Mouse (Mus musculus) c-Kit-positive CD71-positive TER-119-positive erythroid progenitor cells, embryonic 14.5 days (primary cell): ENCODE data around the gene Usp21.
"Not testable (repeated sequence)": the region's sequence is repeated elsewhere in the genome, so short reads cannot be mapped to it uniquely, and the experiment has no call there.

ENCODE experiments used
- DNase-seq: peaks from one replicate; pipeline ENCODE4 v3.0.0-alpha.2; 2013; ENCODE audit warnings: low spot score

Gene Usp21

DNA sequence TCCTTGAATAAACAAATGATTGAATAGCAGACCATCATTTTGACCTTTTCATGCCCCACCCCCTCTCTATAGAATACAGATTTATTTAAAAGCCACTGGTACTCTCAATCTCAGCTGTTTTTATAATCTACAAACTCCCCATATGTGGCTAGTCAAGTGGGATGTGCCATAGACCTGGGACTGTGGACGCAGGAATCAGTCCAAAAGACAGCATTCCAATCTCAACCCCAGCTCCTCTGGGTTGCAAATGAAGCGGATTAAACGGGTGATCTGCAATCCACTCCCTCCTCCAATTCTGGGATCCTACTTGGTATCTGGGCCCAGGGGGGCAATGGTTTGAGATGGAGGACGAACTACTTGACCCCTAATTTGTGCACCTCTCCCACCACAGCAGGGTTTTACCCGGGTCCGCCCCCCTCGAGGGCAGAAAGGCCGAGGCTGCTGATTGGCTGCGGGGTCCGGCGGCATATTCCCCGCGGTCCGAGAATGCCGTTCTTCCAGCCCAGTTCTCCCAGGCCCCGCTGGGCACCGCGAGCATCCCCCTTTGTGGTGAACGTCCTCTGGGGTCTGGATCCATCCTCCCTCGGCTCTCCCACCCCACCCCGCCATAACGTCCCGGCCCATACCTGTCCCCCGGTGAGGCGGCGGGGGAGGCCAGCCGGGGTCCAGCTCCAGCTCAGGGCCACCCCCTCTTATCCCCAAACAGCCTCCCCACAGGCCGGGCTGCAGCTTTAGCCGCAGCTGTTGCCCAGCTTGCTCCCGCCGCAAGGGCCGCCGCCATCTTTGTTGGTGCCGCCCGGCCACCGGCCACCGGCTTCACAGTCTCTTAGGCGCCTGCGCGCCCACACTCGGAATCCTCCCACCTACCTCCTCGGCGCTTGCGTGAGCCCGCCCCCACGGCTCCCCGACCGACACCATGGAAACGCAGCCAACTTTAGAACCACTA, at the start of gene Usp21:
TSS of gene Usp21 (minus strand) at position 856 of the 946 bp plus-strand sequence.
- peak; percentile 86 for DNase-seq

DNA sequence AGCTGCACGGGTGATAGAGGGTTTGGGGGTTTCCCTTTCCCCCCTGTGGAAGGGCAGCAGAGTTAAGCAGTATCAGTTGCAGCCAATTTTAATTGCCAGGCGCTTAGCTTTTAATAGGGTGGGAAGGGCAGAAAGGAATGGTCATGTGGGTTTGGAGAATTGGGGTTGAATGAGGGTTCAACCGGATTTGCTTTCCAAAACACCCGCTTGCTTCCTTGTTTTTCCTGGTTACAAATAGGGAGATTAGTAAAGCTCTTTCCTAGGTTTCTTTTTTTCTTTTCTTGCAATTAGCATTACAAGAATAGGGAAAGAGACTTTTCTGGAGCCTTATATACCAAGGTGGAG, 42.4 kb upstream of the Usp21 start:
- no peak for DNase-seq

- no peak for DNase-seq
These were observed 41.8 kb upstream of the Usp21 start for GRCm38 (mm10) chr1:171329433-171330215.

DNA sequence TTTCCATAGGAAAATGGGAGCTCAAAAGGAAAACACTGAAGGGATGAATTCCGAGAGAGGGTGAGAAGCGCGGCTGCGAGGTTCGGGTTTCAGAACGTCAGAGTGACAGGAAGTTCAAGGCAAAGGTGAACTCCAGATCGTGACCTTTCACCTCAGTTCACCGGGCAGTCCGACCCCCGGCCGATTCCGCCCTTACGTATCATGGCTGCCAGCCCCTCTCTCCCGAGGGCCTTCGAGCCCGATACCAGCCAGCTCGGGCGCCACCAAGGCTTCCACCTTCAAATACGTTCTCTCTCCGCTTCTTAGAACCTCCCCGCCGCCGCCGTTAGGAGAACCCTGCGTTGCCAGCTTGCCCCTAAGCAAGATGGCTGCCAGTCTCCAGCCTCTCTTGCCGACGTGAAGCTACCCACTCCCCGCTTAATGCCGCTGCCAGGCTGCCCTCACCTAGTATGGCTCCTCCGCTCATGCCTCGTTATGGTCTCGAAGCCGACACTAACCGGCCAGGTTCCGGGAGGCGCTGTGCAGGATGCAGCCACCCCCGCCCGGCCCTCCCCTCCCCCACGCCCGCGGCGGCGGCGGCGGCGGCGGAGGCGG, 41.1 kb upstream of the Usp21 start, which contains the start of gene Dedd:
TSS of gene Dedd (plus strand) at position 307 of the 594 bp plus-strand sequence.
- peak; percentile 83 for DNase-seq

GRCm38 (mm10) chr1:171328244-171328643, 40.5 kb upstream of the Usp21 start:
- peak; percentile 34 for DNase-seq

DNA sequence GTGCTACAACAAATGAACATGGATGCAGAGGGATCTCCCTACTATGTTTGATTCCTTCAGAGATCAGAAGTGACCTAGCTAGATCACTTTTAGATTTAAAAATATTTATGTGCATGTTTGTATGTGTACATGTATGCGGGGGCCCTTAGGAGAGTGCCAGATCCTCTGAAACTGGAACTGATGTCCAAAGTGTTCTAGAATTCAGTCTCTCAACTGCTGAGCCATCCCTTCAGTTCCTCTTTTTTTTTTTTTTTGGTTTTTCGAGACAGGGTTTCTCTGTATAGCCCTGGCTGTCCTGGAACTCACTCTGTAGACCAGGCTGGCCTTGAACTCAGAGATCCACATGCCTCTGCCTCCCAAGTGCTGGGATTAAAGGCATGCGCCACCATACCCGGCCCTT, 38.8 kb upstream of the Usp21 start:
- not testable (repeated sequence) for DNase-seq

DNA sequence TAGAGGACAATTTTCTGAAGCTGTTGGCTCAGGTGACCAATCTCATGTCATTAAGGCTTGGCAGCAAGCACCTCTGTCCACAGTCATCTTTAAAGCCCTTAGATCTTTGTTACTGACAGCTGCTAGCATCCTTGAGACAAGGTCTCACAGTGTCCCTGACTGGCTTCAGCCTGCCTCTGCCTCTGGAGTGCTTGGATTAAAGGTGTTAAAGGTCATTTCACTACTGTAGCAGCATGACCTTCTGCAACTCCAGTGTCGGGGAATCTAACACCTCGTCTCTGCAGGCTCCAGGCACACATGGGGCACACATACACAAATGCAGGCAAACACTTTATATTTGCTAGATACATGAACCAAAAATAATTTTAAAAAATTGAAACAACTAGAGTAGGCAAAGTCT, 37.8 kb upstream of the Usp21 start:
- no peak for DNase-seq

GRCm38 (mm10) chr1:171322012-171322411, 34.2 kb upstream of the Usp21 start:
- no peak for DNase-seq

DNA sequence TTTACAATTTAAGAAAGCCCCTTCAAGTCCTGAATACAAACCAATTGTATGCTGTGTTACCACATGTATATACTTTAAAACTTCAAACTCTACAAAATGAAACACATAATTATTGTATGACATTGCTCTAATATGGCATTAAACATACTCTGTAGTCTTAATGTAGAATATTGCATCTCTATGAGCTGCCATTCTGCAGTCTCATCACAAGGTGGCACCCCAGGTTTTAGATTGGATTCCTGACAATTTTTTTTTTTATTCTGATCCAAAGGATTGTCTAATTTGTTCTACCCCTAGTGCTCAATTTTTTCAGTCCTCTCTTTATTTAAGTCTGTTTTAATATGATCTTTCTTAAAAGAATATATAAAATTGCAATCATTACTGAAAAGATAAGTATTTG, 33.6 kb upstream of the Usp21 start:
- DNase-seq, result peak; percentile 42

DNA sequence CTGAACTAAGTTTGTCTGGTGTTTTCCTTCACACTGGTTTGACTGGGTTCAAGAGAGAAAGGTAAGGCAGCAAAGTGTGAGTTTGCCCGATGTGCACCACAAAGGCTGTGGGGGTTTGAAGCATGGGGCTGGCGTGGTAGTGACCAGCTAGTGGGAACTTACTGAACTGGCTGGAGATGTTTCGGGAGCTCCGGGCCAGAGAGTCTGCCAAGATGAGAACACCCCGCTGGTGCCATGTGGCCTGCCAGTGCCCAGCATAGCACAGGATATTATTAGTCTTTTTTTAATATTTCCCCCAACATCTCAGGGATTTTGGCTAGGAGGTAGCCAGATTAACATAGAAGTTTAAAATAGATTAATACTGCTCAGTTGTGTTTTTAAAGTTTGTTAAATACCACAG, 32.4 kb upstream of the Usp21 start:
- no peak for DNase-seq

GRCm38 (mm10) chr1:171319748-171320147, 32.0 kb upstream of the Usp21 start:
- DNase-seq, result no peak

- DNase-seq, result no peak
These were observed 21.5 kb upstream of the Usp21 start for GRCm38 (mm10) chr1:171309321-171309720.

GRCm38 (mm10) chr1:171306157-171306556, 18.4 kb upstream of the Usp21 start:
- not testable (repeated sequence) for DNase-seq

GRCm38 (mm10) chr1:171298226-171298625, 10.4 kb upstream of the Usp21 start:
- DNase-seq, result no peak

- DNase-seq, result no peak
These were observed 7.2 kb upstream of the Usp21 start for GRCm38 (mm10) chr1:171295063-171295402.

DNA sequence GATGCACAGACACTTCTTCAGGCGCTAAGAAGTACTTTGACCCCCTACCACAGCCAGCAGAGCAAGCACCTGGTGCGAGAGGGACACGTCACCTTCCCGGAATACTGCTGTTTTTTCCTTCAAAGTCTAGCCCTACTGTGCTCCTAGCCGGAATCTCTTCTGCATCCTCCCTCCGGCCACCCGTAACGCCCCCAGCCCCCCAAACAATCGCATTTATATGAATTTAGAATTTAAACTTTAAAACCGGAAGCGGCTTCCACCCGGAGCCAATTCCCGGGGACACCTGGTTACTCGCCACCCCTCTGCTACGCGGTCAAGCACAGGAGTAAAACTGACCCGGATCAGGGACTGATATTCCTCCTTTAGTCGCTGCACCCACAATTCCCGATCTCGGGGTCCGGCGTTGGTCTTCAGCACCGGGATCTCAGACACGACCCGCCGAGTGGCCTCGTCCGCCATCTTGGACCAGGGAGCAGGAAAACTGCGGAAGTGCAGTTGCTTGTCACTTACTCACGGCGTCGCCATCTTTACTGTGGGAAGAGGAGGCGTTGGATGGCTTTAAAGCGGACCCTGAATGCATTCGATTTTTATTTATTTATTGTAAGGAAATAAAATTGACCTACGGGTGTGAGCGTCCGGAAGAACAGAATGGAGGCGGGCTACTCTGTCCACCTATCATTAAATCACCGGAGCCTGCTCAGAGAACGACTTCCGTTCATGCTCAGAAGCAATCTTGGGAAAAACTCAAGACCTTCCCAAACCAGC, 6.7 kb upstream of the Usp21 start, which contains the start of gene Ufc1:
TSS of gene Ufc1 (minus strand) at position 727 of the 765 bp plus-strand sequence.
- DNase-seq, result peak; percentile 79

- DNase-seq, result no peak
These were observed 6.1 kb upstream of the Usp21 start for GRCm38 (mm10) chr1:171293906-171294297.

- DNase-seq, result no peak
These were observed 5.6 kb upstream of the Usp21 start for GRCm38 (mm10) chr1:171293351-171293750.

DNA sequence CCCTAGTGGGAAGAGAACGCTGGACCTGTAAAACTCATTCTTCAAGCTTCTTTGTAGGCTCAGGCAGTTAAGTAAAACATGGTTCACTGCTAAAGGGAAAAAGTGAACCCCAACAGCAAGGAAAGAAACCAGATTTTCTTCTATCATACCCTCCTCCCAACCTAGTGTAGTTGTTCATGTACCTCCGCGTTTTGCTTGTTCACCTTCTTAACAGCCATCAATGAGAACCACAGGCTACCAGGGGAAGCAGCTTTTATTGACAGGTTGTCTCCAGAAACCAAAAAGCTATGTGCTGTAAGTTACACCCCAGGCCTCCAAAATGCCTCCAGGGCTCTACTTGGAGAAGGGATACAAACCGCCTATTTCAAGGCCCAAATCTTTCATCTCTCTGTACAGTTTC, 537 bp upstream of the Usp21 start:
- no peak for DNase-seq

- no peak for DNase-seq
These were observed 1.3 kb downstream of the Usp21 start for GRCm38 (mm10) chr1:171286517-171286916.

DNA sequence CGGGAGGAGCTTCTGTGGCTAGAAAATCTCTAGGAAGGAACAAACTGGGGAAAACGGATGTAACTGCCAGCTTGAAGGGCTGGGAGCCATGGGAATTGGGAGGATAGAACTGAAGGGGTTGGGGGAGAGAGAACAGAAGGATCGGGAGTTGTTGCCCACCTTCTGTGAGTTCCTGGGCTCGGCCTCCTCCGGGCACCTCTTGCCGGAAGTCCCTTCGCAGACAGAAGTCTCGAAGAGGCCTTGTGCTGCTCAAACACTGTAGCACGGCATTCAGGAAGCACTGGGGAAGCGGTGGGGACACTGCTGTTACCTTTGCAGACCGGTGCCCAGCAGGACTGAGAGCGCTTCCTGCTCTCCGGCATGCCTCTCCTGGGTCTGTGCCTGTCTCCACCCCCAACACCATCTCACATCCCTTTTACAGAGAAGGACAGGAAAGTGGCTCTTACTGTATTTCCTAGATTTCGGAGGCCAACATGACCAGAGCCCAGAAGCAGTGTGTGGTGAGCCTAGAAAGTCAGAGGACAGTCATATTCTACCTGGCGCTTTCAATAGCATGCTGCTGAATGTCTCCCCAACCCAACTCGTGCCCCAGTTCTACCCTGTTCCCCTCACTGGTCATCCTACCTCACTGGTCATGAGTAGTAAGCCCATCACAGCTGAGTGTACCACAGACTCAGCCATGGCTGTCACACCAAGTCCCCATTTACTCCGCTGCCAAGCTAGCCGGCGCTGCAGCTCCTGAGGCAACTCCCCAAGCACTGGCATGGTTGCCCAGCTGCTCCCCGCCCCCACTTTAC, 2.5 kb downstream of the Usp21 start:
- no peak for DNase-seq
